Mouse (Mus musculus) erythroid progenitor cell, adult 5-6 weeks (primary cell): ENCODE results near the gene Nectin2. TPM values are rescaled to one million over a fixed set of nuclear protein-coding genes. Genes with fewer than 3 reads are reported as not detected.

Source experiments
- ATAC-seq: replicated peaks from 2 replicates; pipeline ENCODE4 v1.8.0; 2016; ENCODE audit warnings: moderate number of reproducible peaks, mild to moderate bottlenecking, moderate TSS enrichment, inconsistent platforms; ENCODE audit not compliant: poor library complexity, low FRiP score, severe bottlenecking
- total RNA-seq, 2 experiments: library from RNA; stranded (forward) in 1 of 2; stranded (reverse) in 1 of 2; fragments of 150-400 nt in 1 of 2; fragments of 186-747, 209-891 nt in 1 of 2; gene quantifications; 2 replicates each; pipeline versions ENCODE4 v1.2.3 to v1.2.4; 2015 to 2017; ENCODE audit warnings: low replicate concordance in 2 of 2

Nectin2 gene
- total RNA-seq, 2 experiments from 2014 or later, result not detected

- ATAC-seq, result no peak
Observed at GRCm38 (mm10) chr7:19746426-19747201, 3.7 kb downstream of the Nectin2 start.

GRCm38 (mm10) chr7:19745971-19746370 is 4.3 kb downstream of the Nectin2 start:
- ATAC-seq, result no peak

- no peak for ATAC-seq
Observed at GRCm38 (mm10) chr7:19744590-19745385, 5.5 kb downstream of the Nectin2 start.

GRCm38 (mm10) chr7:19743791-19744190 is 6.5 kb downstream of the Nectin2 start:
- ATAC-seq, result no peak

GRCm38 (mm10) chr7:19742468-19742867 is 7.8 kb downstream of the Nectin2 start:
- ATAC-seq, result no peak

GRCm38 (mm10) chr7:19741329-19742031 is 8.8 kb downstream of the Nectin2 start:
- no peak for ATAC-seq

- ATAC-seq, result no peak
Observed at GRCm38 (mm10) chr7:19740269-19740668, 10.0 kb downstream of the Nectin2 start.

- ATAC-seq, result no peak
Observed at GRCm38 (mm10) chr7:19738771-19739170, 11.5 kb downstream of the Nectin2 start.

- ATAC-seq, result peak; percentile 68
Observed at GRCm38 (mm10) chr7:19736389-19737057, 13.8 kb downstream of the Nectin2 start.

- ATAC-seq, result no peak
Observed at GRCm38 (mm10) chr7:19734178-19734666, 16.1 kb downstream of the Nectin2 start.

- ATAC-seq, result no peak
Observed at GRCm38 (mm10) chr7:19726541-19726940, 23.7 kb downstream of the Nectin2 start.

GRCm38 (mm10) chr7:19724167-19724566 is 26.1 kb downstream of the Nectin2 start:
- ATAC-seq, result no peak

GRCm38 (mm10) chr7:19722754-19723195 is 27.5 kb downstream of the Nectin2 start:
- no peak for ATAC-seq

- no peak for ATAC-seq
Observed at GRCm38 (mm10) chr7:19719200-19719599, 31.1 kb downstream of the Nectin2 start.

- ATAC-seq, result no peak
Observed at GRCm38 (mm10) chr7:19718297-19718952, 31.9 kb downstream of the Nectin2 start.

- no peak for ATAC-seq
Observed at GRCm38 (mm10) chr7:19717346-19717745, 32.9 kb downstream of the Nectin2 start.

- no peak for ATAC-seq
Observed at GRCm38 (mm10) chr7:19716822-19717221, 33.5 kb downstream of the Nectin2 start.

- peak; percentile 28 for ATAC-seq
Observed at GRCm38 (mm10) chr7:19716055-19716682, 34.1 kb downstream of the Nectin2 start.
